Mouse (Mus musculus) neural tube, embryonic 10.5 days (tissue): ENCODE measurements at regions not wholly inside any gene's neighbourhood (a gene's known extent, or its start where the extent isn't known, plus 50 kb on each side); places are given as distances from the start of the nearest gene placed in this dataset.

Source experiments
- DNase-seq: peaks from one replicate; pipeline ENCODE4 v3.0.0-alpha.2; 2017; ENCODE audit warnings: low spot score; ENCODE audit errors: extremely low spot score

GRCm38 (mm10) chr5:126565817-126566216, 675.8 kb upstream of the Tmem132c start:
- no peak for DNase-seq

DNA sequence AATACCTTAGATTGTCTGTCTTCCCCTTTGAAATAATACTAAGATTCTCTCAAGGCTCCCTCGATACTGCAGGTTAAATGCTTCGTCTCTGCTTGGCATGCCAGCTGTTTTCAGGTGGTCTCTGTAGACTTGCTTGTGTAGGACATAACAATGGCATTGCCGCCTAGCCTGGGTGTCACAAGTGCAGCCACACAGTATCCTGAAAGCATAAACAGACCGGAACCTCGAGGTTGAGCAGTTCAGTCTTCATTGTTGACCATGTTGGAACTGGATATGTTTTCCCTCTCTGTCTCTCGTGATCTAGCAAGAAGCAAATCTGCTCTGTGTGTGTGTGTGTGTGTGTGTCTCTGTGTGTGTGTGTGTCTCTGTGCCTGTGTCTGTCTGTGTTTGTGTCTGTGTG, 675.4 kb upstream of the Tmem132c start:
- no peak for DNase-seq

- DNase-seq = no peak
Observed at GRCm38 (mm10) chr5:126573766-126574165, 667.8 kb upstream of the Tmem132c start.

DNA sequence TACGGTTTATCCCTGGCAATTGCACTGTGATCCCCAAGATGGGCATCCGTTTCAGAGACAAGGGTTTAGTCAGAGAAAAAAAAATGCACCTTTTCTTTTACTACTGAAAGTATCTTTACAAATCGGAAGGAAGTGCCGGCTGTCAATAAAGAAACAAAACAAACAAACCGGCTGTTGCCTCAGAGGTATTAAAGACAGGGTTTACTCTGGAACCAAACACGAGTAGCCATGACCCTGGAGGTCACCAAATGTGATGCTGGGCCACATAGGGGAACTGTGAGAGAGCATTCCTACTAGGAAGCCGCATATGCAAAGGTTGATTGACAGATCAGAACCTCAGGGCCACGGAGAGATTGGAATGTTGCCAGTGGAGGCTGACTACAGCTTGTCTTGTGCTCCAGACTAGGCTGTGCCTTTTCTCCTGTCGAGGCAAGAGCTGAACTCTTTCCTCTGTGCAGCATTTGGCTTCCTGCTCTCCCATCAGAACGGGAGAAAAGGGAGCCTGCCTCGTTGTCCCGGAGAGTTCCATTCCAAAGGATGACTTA, 643.8 kb upstream of the Tmem132c start:
- no peak for DNase-seq

DNA sequence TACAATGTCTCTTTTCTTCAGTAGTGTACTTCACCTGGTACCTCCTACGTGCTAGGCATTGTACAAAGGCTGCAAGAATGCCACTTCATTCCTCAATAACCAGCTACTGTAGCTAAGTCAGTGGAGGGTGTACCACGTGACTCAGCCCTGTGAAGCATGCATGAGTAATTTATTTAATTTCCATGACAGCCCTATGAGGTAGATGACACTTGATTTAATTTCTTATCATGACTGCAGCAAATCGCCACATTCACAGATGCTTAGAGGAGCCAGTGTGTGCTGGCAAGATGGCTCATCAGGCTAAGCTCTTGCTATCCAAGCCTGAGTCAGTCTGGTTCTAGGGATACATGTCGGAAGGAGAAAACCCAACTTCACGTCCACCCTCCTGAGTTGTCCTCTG, 642.0 kb upstream of the Tmem132c start:
- DNase-seq = no peak

- no peak for DNase-seq
Observed at GRCm38 (mm10) chr5:126606756-126607155, 634.9 kb upstream of the Tmem132c start.

DNA sequence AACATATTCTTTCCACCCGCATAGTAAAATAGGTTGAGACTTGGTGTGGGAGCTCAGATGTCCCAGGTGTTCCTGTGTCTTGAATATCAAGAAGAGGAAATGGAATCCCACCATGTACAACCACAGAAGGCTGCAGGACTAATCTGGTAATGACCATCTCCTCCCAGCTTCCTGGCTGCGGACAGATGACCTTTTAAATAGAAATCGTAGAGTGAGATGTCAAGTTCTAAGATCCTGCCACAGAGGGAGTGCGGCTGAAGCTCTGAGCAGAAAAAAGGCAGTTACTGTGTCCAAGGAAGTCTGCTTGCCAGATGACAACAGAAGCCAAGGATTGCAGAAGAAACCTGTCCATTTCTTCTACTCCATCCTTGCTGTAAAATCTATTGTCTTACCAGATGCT, 629.0 kb upstream of the Tmem132c start:
- DNase-seq = no peak

DNA sequence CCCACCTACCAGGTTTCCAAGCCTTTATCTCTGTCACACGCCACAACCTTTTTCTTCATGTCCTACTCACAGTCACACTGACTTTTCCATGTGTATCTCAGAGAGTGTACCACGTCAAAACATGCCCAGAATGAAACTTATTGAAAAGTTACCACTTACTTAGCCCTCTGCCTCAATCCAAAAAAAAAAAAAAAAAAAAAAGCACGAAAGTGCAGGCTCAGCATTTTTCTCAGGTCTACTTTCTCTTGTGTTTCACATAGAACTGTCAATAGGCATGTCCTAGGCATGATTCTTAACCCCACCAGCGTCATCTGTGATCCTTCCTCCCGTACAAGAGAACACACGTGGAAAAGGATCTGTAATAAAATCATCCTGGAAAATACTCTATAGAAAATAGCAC, 619.1 kb upstream of the Tmem132c start:
- no peak for DNase-seq

DNA sequence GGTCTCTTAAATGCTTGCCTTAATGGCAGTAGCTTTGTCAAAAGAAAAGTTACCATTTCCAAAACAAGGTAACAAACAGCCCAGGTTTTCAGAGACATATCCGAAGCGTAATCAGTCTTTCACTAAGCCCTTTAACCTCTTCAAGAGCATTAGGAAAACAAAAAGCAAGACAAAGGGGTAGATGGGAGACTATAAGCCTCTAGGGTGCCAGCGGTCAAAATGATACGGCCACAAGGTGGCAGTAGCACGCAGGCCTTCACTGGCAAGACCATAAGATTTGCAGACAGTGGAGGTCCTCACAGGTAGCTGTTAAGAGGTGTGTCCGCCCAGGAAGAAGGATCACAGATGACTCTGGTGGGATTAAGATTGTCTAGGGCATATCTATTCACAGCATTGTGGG, 618.4 kb upstream of the Tmem132c start:
- DNase-seq = peak; percentile 51

GRCm38 (mm10) chr5:126629826-126630225, 611.8 kb upstream of the Tmem132c start:
- DNase-seq = no peak

DNA sequence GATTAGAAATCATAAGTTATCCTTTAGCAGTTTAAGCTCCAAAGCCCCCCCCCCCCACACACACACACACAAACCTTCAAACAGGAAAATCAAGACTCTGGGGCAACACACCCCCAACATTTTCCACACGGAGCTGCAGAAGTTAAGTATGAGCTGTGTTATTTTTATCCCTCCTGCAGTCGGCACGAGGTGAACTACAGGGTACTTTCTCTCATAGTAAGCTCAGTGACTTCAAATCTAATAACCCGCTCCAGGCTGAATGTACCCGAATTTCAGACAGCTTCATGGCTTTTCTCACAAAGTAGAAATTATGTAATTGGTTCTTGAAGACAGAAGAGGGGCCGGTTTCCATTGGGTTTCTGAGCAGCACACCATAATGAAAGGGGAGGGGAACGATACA, 591.2 kb upstream of the Tmem132c start:
- DNase-seq = no peak

- DNase-seq = peak; percentile 33
Observed at GRCm38 (mm10) chr5:126651367-126651766, 590.2 kb upstream of the Tmem132c start.

- DNase-seq = no peak
Observed at GRCm38 (mm10) chr5:126662648-126663047, 579.0 kb upstream of the Tmem132c start.

- DNase-seq = peak; percentile 57
Observed at GRCm38 (mm10) chr5:126671156-126671555, 570.5 kb upstream of the Tmem132c start.

DNA sequence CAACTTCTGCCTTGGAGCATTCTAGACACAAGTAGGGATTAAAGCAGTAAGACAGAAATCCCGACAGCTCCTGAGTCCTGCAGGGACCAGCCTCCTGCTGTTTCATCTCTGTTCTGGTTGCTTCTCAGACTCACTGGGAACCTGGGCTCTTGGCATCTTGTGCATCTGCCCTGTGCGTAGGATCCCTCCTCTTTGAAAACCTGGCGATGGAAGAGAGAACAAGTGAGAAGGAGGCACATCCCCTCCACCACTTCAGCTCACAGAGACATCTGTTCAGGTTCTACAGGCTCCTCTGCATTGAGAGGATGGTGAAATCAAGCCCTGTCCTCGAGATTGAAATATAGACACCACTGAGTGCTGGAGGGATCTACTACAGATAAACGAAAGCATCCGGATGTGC, 561.3 kb upstream of the Tmem132c start:
- DNase-seq = no peak

DNA sequence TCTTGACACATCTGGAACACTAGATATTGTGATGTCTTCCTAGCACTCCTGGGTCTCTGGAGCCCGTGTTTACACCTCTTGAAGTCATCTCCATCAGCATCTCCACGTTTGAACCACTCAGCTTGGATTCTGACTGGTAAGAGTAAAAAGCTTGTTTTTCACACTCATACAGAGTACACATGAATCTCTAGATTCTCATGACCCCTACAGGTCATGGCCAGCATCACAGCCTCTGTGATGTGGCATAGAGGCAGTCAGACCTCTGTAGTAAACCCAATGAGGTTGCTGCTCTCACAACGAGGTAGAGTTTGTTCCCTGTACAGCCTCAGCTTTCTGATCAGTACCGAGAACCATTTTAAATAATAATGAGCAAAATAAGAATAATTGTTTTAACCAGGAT, 542.3 kb upstream of the Tmem132c start:
- DNase-seq = no peak

GRCm38 (mm10) chr5:126703516-126704282, 537.9 kb upstream of the Tmem132c start:
- no peak for DNase-seq

- no peak for DNase-seq
Observed at GRCm38 (mm10) chr5:126705871-126706270, 535.7 kb upstream of the Tmem132c start.

DNA sequence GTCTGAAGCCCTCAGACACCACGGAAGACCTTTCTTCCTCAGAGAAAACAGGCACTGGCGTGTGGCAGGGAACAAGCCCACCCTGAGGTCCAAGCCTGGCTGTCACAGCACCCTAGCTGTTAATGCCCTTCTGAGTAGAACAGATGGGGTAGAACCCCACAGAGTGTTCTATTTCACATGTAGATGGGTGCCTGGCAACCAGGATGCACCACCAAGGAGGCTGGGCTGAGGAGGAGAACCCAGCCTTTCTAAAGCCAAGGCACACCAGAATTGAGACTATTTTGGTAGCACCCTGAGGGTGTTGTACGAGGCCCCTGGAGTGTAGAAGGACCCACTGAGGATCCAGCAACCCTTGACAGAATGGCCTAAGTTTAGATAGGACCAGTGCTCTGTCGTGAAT, 534.9 kb upstream of the Tmem132c start:
- no peak for DNase-seq

DNA sequence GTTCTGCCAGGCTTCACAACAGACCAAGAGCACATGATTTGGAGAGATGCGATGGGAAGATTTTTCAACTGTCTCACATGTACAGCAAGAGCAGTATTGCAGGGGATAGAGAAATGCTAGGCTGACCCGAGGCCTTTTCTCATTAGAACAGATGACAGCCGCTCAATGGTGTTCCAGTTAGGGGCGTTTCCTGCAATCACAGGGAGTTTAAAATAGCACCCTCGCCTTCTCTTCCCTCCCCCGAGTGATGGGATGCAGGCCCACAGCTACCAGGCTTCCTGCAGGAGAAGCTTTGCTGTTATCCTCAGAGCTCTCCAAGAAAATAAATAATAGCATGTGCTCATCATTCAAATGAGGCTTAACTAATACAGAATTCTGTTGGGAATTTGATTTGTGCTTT, 526.9 kb upstream of the Tmem132c start:
- DNase-seq = no peak

GRCm38 (mm10) chr5:126718421-126718820, 523.2 kb upstream of the Tmem132c start:
- no peak for DNase-seq

DNA sequence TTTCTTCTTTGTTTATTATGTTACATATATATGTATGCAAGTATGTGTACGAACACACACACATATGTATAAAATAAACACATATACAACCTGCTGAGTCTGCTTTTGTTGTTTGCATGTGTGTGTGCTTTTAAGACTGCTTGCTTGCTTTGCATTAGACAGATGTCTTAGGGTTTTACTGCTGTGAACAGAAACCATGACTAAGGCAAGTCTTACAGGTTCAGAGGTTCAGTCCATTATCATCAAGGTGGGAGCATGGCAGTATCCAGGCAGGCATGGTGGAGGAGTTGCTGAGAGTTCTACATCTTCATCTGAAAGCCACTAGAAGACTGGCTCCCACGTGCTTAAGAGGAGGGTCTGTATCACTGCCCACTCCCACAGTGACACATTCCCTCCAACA, 520.3 kb upstream of the Tmem132c start:
- no peak for DNase-seq
